Mouse (Mus musculus) kidney, postnatal 10 days (tissue): ENCODE data around the gene Spcs2.
"Not testable (repeated sequence)": the region's sequence is repeated elsewhere in the genome, so short reads cannot be mapped to it uniquely, and the experiment has no call there.

Experiments
- DNase-seq: peaks from one replicate; pipeline ENCODE4 v3.0.0; 2021; ENCODE audit warnings: mixed read lengths

Spcs2 gene

DNA sequence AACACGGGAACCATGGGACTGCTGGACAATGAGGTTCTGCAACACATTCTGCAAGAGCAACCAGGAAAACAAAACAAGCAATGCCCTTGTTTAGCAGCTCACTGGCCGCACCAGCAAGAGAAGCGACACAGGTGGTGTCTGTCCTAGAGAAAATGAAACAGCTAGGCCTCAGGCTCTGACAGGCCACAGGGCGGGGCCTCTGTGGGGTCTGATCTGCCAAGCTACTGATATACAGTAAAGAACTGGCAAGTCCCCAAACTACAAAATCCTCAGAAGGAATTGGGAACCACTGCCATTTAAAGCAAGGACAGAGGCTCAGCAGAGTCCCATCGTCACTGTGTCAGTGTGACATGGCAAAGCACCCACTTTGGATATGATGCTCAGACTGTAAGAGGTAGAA lies 40.8 kb downstream of the Spcs2 start:
- DNase-seq = peak; percentile 30

DNA sequence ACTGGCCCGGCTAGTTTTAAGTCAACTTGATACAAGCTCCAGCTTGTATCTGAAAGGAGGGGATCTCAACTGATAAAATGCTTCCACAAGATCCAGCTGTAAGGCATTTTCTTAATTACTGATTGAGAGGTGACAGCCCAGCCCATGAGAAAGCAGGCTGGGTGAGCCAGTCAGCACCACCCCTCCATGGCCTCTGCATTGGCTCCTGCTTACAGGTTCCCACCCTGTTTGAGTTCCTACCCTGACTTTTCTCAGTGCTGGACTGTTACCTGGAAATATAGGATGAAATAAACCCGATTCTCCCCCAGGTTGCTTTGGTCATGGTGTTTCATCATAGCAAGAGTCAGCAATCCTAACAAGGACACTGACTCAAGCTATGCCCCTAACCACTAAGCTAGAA lies 41.3 kb downstream of the Spcs2 start:
- DNase-seq = no peak

DNA sequence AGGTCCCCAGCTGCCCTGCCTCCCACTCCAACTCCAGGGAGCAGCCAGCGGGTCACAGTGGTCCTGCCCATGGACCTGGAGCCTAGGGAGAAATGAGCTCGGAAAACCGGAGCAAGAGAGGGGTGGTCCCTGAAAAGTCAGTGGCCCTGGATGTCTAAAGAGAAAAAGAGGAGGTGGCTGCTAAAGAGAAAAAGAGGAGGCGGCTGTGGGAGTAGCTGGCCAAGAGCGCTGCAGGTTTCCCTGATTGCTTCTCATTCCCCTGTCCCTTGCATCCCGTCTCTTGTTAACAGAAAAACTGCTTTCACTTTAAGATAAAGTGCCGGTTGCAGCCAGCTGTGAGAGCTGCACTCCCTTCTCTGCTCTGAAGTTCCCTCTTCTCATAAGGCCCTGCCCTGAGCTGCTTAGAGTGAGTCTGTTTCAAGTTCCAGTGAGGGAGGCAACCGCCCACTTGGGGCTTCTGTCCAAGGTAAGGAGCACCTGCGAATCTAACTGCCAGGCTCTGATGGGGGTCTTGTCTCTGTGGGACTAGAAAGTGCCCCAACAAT lies 45.0 kb downstream of the Spcs2 start:
- peak; percentile 33 for DNase-seq

DNA sequence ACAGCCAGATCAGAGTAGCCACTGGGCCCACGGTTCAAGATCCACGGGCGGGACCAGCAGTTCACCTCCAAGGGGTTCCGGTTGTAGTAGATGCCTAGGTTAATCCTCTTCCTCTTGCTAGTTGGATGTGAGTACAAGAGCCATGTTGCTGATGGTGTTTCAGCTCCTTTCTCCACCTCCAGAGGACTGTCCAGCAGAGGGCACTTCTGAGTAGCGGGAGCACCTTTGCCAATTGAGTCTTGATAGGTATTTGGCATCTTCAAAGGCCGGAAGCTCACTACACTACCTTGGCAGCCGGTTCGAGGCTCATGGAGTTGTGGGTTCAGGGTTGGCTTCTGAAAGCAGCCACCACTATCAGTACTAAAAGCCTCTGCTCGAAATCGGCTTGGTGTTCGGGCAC lies 49.9 kb downstream of the Spcs2 start:
- DNase-seq = peak; percentile 61

DNA sequence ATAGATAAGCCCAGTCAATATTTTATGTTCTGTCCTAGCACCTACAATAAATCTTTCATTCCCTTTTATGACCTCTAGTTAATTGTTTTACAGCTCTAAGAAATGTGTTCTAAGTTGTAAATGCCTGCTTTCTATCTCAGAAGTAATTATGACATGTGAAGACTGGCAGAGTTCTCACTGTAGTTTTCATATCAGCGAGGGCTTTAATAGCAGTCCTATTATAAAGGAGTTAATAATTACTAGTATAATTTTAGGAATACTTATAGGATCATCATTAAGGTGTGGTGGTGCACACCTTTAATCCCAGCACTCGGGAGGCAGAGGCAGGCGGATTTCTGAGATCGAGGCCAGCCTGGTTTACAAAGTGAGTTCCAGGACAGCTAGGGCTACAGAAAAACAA lies 51.6 kb downstream of the Spcs2 start:
- DNase-seq = no peak

DNA sequence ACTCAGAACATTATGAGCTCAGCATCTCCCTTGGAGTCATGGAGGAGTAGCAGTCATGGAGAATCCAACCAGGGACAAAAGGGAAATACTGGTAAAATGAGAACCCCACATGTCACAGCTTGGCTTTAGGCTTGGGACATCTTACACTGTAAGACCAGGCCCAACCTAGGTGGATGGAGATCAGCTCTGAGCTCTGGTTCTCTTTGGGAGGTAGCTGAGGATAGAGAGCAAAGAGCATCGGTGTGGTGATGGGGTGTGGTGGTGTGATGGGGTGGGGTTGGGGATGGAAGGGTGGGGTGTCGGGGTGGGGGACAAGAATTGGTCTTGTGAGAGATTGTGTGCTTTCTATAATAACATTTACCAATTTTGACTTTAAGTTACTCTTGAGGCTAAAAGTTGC lies 52.4 kb downstream of the Spcs2 start:
- no peak for DNase-seq

DNA sequence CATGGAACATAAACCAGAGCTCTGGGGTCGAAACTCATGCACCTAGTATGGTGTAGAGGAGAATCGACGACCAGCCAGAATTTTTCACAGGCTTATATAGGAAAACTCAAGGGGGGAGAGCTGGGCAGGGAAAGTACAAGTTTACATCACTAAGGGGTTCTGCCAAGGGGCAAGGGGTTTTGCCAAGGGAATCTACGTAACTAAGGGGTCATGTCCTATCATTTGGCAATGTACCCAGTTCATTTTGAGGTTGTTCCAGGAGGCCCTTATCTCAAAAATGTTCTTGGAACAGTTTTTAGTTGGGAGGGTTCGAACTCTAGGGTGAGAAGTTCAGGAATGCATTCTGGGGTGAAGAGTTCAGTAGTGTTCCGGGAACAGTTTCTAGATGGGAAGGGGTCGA lies 56.2 kb downstream of the Spcs2 start:
- not testable (repeated sequence) for DNase-seq

DNA sequence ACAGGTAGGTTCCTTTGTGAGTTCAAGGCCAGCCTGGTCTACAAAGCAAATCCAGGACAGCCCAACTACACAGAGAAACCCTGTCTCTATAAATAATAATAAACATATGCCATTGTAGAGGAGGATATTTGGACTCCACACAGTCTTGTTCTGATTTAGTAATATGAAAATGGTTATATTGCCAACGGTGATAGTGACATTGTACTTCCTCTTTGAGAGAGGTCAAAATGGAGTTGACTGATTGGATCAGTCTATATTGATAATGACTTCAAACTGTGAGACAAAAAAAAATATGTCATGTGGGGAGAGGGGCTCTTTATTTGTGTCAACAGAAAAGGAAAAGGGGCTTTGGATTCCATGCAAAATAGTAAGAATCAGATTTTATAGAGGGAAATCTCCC lies 57.9 kb downstream of the Spcs2 start:
- no peak for DNase-seq

DNA sequence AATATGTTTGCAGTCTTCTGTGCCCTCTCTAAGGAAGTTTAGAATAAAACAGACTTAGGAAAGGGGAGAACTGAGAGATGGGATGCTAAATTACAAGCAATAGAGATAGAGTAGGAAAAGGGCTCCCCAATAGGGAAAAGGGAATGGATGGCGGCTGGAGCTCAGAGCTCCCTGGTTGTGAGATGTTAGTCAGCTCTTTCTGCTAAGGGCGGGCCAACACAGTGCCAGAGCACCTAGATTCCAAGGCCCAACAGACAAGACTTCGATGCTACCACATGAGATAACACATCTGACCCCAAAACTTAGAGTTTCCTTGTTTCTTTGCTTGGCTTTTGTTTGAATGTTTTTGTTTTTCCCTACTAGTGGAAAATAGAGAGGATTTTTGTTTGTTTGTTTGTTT lies 59.2 kb downstream of the Spcs2 start:
- DNase-seq = not testable (repeated sequence)

DNA sequence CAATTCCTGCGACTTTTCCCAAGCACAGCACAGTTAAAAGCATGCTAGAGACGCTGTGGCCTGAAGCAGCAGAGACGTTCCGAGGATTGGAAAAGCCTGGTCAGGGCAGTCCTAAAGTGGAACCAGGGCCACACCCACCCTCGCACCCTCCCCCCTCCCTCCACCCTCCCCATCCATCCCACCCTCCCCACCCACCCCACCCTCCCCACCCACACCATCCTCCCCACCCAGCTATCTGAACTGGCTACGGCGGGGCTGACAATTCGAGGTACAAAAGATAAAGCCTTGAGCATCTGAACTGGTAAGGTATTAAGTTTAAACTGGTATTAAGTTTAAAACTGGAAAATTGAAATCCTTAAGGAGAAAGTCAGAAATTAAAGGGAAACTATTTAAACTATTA lies 59.7 kb downstream of the Spcs2 start:
- DNase-seq = no peak

DNA sequence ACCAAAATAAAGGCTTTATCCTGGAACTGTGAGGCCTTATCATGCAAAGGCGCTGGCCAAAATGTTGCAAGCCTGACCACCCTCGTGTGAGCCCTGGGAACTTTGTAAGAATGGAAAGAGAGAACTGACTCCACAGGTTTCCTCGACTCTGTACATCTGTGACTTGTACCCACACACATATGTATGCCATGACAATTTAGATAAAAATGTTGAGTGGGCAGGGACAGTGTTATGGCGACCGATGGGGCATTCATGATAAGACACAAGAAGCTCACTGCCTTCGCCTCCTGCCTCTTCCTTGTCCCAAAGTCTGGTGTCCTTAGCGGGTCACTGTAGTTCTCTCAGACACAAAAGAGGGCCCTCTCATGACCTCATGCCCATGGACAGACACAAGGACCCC lies 64.1 kb downstream of the Spcs2 start:
- DNase-seq = no peak

DNA sequence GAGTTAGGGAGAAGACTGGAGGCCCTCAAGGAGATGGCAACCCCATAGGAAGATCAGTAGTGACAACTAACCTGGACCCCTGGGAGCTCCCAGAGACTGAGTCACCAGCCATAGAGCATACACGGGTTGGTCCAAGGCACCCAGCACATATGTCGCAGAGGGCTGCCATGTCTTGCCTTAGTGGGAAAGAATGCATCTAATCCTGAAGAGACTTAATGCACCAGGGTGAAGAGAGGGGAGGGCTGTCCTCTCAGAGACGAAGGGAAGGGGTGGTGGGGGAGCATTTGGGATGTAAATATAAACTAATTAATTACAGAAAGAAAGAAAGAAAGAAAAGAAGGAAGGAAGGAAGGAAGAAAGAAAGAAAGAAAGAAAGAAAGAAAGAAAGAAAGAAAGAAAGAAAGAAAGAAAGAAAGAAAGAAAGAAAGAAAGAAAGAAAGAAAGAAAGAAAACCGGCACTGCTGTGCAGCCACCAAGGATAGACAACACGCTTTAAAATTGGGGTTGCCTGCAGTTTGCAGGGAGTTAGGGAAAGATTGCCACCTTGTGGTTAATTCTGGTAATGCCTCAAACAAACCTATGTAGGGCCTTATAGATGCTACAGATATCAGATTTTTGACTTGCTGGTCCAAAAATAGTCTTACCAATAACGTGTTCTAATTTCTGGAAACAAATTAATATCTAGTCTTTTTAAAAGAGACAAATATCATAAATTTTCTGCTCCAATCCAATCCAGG lies 65.2 kb downstream of the Spcs2 start:
- DNase-seq = peak; percentile 78

DNA sequence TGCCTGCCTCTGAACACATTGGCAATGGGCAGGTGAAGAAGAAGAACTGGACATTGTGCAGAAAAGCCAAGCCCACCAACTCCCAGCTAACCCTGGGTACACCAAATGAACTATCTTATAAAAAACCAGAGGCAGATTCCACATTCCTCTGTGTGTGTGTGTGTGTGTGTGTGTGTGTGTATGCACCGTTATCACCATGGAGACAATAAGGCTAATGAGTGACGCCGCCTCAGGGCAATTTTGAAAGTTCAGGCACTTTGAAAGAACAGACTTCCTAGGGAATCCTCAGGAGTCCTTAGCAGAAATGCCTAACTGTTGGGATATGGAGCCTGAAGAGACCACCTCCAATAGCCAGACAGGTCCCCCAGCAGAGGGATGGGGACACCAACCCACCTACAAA lies 66.0 kb downstream of the Spcs2 start:
- DNase-seq = no peak

DNA sequence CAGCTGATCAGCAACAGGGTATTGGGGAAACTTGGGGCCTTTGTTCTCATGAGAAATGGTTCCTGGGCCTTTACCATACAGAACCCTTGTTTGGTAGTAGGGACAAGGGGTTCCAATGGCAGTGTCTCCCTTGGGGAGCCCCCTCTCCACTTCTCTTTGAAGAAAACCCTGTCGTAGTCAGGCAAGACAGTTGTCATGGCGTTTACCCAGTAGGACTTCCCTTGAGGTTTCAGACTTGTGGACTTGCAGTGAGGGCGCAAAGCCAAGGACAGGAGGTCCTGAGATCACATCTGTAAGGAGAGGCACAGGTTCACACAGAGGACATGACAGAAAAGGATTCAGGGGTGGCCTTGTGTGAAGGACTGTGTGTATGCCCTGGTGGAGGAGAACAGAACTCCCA lies 66.8 kb downstream of the Spcs2 start:
- DNase-seq = no peak

DNA sequence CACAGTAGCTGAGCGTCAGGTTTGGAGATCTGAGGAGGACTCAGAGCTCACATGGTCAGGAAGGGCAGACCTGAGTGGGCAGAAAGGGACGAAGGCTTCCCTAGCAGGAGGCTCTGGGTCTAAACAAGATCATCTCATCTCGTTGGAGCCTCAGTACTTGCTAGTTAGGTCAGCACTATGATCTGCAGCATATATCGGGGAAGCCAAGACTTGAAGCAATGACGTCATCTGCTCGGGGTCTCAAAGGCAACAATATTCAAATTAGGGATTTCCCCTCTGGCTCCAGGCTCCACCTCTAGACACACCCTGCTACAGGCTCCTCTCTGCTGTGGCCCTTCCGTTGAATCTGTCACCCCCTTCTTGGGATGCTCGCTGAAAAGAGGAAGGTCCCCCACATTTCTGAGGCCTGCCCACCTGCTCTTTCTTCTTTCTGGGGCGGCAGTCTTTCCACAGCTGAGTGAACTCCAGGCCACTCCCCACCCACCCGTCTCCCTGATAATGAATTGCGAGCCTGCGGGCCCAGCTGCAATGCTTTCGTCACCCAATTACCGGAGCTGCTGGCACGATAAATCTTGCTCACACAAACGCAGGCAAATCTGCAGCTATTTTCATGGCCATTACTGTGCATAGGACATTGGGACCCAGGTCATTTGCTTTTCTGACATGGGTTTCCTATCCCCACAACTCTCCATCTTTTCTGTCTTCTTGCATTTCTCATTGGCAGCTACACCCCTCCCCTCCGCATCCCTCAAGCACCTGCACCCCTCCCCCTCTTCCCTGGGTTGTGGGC lies 67.9 kb downstream of the Spcs2 start:
- DNase-seq = peak; percentile 50

DNA sequence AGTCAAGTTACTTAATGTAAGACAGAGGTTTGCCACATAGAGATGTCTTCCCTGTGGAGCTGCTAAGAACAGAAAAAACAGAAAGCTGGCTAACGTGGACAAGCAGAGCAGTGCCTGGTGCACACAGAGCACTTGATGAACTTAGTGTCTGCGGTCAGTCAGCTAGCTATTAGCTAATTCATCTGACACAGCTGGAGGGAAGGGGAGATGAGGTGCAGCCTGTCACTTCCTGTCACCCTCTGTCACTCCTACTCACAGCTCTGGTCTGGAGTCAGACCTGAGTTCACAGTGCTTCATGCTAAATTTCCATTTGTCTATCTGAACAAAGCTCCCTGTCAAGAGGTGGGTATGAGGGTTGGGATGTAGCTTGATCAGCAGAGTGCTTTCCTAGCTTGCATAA lies 69.2 kb downstream of the Spcs2 start:
- DNase-seq = no peak

DNA sequence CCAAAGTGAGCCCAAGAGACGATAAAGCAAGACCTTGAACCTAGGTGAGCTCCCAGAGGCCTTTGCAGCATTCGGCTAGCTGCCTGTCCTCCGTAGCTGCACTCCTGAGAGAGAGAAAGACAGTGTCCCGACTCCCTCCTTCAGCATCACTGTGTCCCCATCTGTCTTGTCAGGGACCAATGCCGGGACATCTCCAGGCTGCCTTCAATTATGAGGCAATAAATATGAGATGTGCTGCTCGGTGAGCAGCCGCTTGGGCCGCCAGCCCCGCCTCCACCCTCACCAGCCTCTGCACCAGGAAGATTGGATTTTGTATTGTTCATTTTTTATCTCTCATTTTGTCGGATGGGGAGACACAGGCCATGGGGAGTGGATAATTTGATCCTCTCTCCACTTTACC lies 72.4 kb downstream of the Spcs2 start:
- no peak for DNase-seq

DNA sequence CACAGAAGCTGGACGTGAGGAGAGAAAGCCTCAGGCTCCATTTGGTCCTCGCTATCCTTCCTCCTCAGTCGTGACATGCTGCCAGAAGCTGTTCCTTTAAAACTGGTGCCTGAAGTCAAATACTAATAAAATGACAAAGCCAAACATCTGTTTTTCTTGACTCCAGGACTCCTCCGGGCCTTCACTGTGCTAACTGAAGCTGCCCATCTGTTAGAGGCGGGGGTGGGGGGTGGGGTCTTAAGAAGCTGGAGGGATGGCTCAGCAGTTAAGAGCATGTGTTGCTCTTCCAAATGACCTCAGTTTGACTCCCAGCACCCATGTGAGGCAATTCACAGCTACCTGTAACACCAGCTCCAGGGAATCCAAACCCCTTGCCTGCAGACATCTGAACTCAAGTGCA lies 74.7 kb downstream of the Spcs2 start:
- DNase-seq = peak; percentile 37

DNA sequence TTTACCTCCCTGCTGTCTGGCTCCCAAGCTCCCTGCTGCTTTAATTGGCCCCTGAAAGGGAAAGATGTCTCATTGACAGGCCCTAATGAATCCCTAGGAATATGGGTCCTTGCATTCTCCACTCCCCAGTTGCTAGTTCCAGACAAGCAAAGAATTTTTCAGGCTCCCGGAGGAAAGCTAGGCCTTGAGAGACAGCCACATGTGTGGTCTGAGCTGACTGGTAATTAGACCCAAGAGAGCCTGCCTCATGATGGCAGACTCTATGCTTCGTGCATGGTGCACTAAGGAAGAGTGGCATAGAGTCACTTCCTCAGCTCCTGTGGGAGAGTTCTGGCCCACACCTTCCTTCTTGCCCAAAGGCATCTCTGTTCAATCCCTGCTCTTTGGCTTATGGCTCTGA lies 75.3 kb downstream of the Spcs2 start:
- no peak for DNase-seq
